Mouse (Mus musculus) kidney, adult 2 months (tissue): ENCODE data around the gene Slc16a6.

Source experiments
- CTCF ChIP-seq: fragments of 200-500 bp; conservative IDR thresholded peaks from 2 replicates; pipeline ENCODE4 v1.5.1; 2011; ENCODE audit warnings: low read depth, mild to moderate bottlenecking, control low read depth, low read length, moderate library complexity, mixed read lengths; ENCODE audit not compliant: insufficient read depth, insufficient read length
- POLR2A ChIP-seq: fragments of 200-500 bp; IDR thresholded peaks from one replicate; pipeline ENCODE4 v1.6.1; 2011; ENCODE audit warnings: low read depth, low read length, control low read depth

- TF ChIP-seq CTCF (no peak), POLR2A (no peak)
Measured at GRCm38 (mm10) chr11:109497990-109498389, 24.6 kb upstream of the Slc16a6 start.
